Mouse (Mus musculus) midbrain, embryonic 11.5 days (tissue): ENCODE results near the gene St7. TPM values are rescaled to one million over a fixed set of nuclear protein-coding genes. Genes with fewer than 3 reads are reported as not detected.

Source experiments
- ATAC-seq: fragments of 200-750 bp; cut with Nextera tagmentation; 2 replicates; pipeline ENCODE4 v1.8.0; 2017; ENCODE audit warnings: moderate TSS enrichment, moderate library complexity; ENCODE audit not compliant: low FRiP score
- DNase-seq: peaks from one replicate; pipeline ENCODE4 v3.0.0; 2015; ENCODE audit warnings: low spot score; ENCODE audit errors: missing footprints
- H3K27ac ChIP-seq: fragments of 300-500 bp; sonication (generic); 2 replicates; pipeline ENCODE4 v1.5.1; 2014; ENCODE audit warnings: low read depth, low read length
- H3K27me3 ChIP-seq: fragments of 300-500 bp; sonication (generic); 2 replicates; pipeline ENCODE4 v1.6.1; 2014; ENCODE audit warnings: mild to moderate bottlenecking, low read length, moderate library complexity, mixed read lengths; ENCODE audit not compliant: control insufficient read depth, insufficient read depth
- H3K36me3 ChIP-seq: fragments of 300-500 bp; sonication (generic); 2 replicates; pipeline ENCODE4 v1.6.1; 2014; ENCODE audit warnings: mild to moderate bottlenecking, low read length, moderate library complexity, mixed read lengths; ENCODE audit not compliant: control insufficient read depth, insufficient read depth
- H3K4me1 ChIP-seq: fragments of 300-500 bp; sonication (generic); 2 replicates; pipeline ENCODE4 v1.6.1; 2014; ENCODE audit warnings: low read length; ENCODE audit not compliant: control insufficient read depth, insufficient read depth
- H3K4me2 ChIP-seq: fragments of 300-500 bp; sonication (generic); 2 replicates; pipeline ENCODE4 v1.6.1; 2014; ENCODE audit warnings: mild to moderate bottlenecking, moderate library complexity
- H3K4me3 ChIP-seq: fragments of 300-500 bp; sonication (generic); 2 replicates; pipeline ENCODE4 v1.5.1; 2014; ENCODE audit warnings: low read depth, low read length
- H3K9ac ChIP-seq: fragments of 300-500 bp; sonication (generic); 2 replicates; pipeline ENCODE4 v1.6.1; 2014; ENCODE audit warnings: low read length
- H3K9me3 ChIP-seq: fragments of 300-500 bp; sonication (generic); 2 replicates; pipeline ENCODE4 v1.6.1; 2016; ENCODE audit warnings: low read length; ENCODE audit not compliant: control insufficient read depth
- WGBS: fragments of 180-500 bp; shearing (Covaris S2); extraction: QIAGEN DNeasy Blood & Tissue Kit; methylation state at CpG from one replicate; pipeline ENCODE4 v1.1.7; 2014; 5-methylcytosine and 5-hydroxymethylcytosine counted together
- polyA plus RNA-seq: library from polyadenylated mRNA; unstranded; fragments of >200 nt; fragmentation: Nextera tagmentation; extraction: Ambion mirVana; gene quantifications from 2 replicates; pipeline ENCODE4 v1.2.1, GENCODE M21; 2014

Gene St7
- polyA plus RNA-seq, 1 experiment from 2014 or later: 36.6 TPM

DNA sequence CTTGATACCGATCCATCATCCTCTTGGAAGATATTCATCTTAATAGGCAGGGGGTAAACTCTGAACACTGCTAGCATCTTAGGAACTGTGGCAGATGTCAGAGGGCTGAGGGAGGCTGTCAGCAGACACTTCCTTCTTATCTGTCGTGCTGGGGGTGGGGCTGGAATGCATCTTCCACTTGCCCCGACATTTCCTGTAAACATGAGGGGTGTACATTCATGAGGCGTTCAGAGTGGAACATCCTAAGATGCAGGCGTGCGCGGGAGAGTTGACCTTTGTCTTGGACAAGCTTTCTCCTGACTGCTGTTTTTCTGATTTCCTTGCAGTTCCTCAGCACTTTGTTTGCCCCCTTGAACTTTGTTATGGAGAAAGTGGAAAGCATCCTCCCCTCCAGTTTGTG, 249.6 kb downstream of the St7 start:
- H3K9me3 ChIP-seq: no peaks in the 10 kb centered on the region
- no peaks in the 10 kb centered on the region for H3K4me1 ChIP-seq
- peaks cover 2% of the 10 kb centered on the region; the same call in 1 of the 2 replicates for H3K36me3 ChIP-seq
- 73% methylated on average over 7 of the region's 7 CpGs for WGBS
- no peak overlapping the region for H3K9ac ChIP-seq
- no peak overlapping the region for H3K27ac ChIP-seq
- no peak for DNase-seq
- no peak for ATAC-seq
- no peak overlapping the region for H3K4me2 ChIP-seq
- no peak overlapping the region for H3K4me3 ChIP-seq
- no peaks in the 10 kb centered on the region for H3K27me3 ChIP-seq

- H3K9ac ChIP-seq: no peak overlapping the region
- H3K4me3 ChIP-seq: no peak overlapping the region
- no peaks in the 10 kb centered on the region for H3K9me3 ChIP-seq
- peaks cover 2% of the 10 kb centered on the region; the same call in 1 of the 2 replicates for H3K36me3 ChIP-seq
- no peak for ATAC-seq
- H3K4me1 ChIP-seq: no peaks in the 10 kb centered on the region
- WGBS: 85% methylated on average over 9 of the region's 9 CpGs
- DNase-seq: no peak
- H3K4me2 ChIP-seq: no peak overlapping the region
- H3K27ac ChIP-seq: no peak overlapping the region
- H3K27me3 ChIP-seq: no peaks in the 10 kb centered on the region
Observed at GRCm38 (mm10) chr6:17943877-17944617, 251.3 kb downstream of the St7 start.

DNA sequence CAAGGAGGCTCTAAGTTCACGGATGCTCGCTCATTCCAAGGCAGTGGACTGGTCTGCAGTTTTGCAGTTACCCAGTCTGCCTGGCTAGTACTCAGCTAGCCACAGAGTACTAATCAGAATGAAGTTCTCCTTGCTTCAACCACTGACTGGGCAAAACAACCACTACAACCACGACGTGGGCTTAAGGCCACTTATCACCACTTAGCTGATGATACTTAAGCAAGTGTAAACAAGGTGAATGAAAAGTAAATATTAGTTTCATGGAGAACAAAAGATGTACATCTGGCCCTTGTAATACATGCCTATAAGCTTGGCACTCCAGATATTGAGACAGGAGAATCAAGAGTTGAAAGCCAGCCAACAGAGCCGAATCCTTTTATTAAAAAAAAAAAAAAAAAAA, 253.7 kb downstream of the St7 start:
- H3K9me3 ChIP-seq: no peaks in the 10 kb centered on the region
- no peak for ATAC-seq
- DNase-seq: no peak
- H3K9ac ChIP-seq: no peak overlapping the region
- H3K4me1 ChIP-seq: no peaks in the 10 kb centered on the region
- WGBS: 71% methylated on average over 5 of the region's 5 CpGs
- no peaks in the 10 kb centered on the region for H3K27me3 ChIP-seq
- no peak overlapping the region for H3K4me2 ChIP-seq
- H3K36me3 ChIP-seq: no peaks in the 10 kb centered on the region
- H3K27ac ChIP-seq: no peak overlapping the region
- no peak overlapping the region for H3K4me3 ChIP-seq

DNA sequence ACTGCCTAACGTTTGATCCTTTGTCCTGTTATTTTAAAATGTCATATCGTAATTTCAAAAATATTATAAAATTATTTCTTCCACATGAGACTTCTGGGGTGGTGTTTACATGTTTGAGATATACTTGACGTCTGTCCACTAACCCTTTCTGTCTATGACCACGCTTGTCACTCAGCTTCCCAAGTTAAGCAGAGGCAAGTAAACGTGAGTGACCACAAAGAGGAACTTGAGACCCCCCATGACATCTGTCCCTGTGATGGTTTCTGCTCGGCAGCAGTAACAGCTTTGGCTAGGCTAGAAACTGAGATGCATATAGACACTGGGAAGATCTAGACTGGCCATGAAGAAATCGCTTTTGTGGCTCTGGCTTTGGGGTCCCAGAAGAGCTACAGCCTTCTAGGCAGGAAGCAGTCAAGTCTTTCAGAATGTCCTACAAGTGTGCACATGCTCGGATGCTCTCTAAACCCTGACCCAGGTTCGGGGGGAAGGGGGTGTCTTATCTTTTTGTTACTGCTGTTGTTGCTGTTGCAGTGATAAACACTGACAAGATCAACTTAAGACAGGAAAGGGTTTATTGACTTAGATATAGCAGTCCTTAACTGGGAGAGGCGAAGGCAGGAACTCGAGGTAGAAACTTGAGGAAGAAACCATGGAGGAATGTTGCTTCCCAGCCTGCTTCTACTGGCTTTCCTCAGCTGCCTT, 254.5 kb downstream of the St7 start:
- 79% methylated on average over 11 of the region's 11 CpGs for WGBS
- H3K27me3 ChIP-seq: no peaks in the 10 kb centered on the region
- no peaks in the 10 kb centered on the region for H3K4me1 ChIP-seq
- H3K27ac ChIP-seq: no peak overlapping the region
- H3K4me2 ChIP-seq: no peak overlapping the region
- no peaks in the 10 kb centered on the region for H3K36me3 ChIP-seq
- no peak overlapping the region for H3K4me3 ChIP-seq
- ATAC-seq (no peak), DNase-seq (no peak)
- no peak overlapping the region for H3K9ac ChIP-seq
- no peaks in the 10 kb centered on the region for H3K9me3 ChIP-seq

GRCm38 (mm10) chr6:17949103-17949502, 256.4 kb downstream of the St7 start:
- no peak overlapping the region for H3K9ac ChIP-seq
- no peak overlapping the region for H3K27ac ChIP-seq
- H3K4me2 ChIP-seq: no peak overlapping the region
- no peaks in the 10 kb centered on the region for H3K36me3 ChIP-seq
- H3K27me3 ChIP-seq: no peaks in the 10 kb centered on the region
- H3K9me3 ChIP-seq: no peaks in the 10 kb centered on the region
- no peaks in the 10 kb centered on the region for H3K4me1 ChIP-seq
- no peak overlapping the region for H3K4me3 ChIP-seq
- DNase-seq (no peak), ATAC-seq (no peak)
- 89% methylated on average over 5 of the region's 5 CpGs for WGBS

DNA sequence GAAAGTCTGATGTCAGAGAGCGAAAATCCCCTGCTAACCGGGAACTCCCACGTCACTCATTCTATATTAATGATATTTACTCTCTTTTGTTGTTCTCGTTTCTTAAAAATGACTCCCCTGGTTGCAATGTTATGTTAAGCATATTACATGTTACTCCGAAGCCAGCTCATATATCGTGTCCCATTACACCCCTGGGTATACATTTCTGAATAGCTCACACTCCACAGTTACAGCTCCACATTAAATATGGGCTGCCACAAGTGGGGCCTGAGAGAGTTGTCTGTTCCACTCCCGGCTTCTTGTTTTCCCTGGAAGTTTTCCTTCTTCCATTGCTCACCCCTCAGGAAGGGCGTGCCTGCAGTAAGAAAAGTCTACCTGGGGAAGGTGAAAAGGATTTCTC, 259.0 kb downstream of the St7 start:
- Histone ChIP-seq H3K9me3 (no peaks in the 10 kb centered on the region), H3K4me2 (no peak overlapping the region), H3K4me1 (no peaks in the 10 kb centered on the region), H3K36me3 (no peaks in the 10 kb centered on the region), H3K27ac (no peak overlapping the region), H3K4me3 (no peak overlapping the region), H3K9ac (no peak overlapping the region), H3K27me3 (no peaks in the 10 kb centered on the region)
- ATAC-seq: no peak
- 89% methylated on average over 8 of the region's 8 CpGs for whole genome bisulfite sequencing
- DNase-seq: no peak

DNA sequence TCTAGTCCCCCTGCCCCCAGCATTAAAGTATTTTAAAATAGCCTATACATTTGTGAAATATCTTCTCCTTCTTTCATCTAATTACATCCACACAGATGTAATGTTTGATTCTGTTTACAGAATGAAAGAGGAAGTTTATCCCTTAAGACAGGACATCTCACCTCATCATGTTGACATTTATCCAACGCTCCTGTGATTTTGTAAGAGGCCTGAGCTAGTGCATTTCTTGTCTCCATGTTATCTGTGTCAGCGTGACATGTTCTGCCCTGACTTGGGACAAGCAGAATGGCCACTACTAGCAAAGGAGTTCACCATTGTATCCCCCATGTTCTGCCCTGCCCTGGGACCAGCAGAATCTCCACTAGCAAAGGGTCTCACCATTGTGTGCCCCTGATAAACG, 270.7 kb downstream of the St7 start:
- Histone ChIP-seq H3K36me3 (no peaks in the 10 kb centered on the region), H3K4me1 (no peaks in the 10 kb centered on the region), H3K9ac (no peak overlapping the region), H3K9me3 (no peaks in the 10 kb centered on the region), H3K4me3 (no peak overlapping the region), H3K27me3 (no peaks in the 10 kb centered on the region), H3K27ac (no peak overlapping the region), H3K4me2 (no peak overlapping the region)
- no peak for ATAC-seq
- WGBS: 85% methylated on average over 3 of the region's 3 CpGs
- no peak for DNase-seq

GRCm38 (mm10) chr6:17968467-17969144, 275.9 kb downstream of the St7 start:
- no peak overlapping the region for H3K9ac ChIP-seq
- ATAC-seq (peak; percentile 98), DNase-seq (peak; percentile 98)
- no peak overlapping the region for H3K27ac ChIP-seq
- H3K9me3 ChIP-seq: no peaks in the 10 kb centered on the region
- 76% methylated on average over 1 of the region's 1 CpGs for WGBS
- H3K27me3 ChIP-seq: no peaks in the 10 kb centered on the region
- no peaks in the 10 kb centered on the region for H3K36me3 ChIP-seq
- H3K4me3 ChIP-seq: no peak overlapping the region
- H3K4me1 ChIP-seq: no peaks in the 10 kb centered on the region
- no peak overlapping the region for H3K4me2 ChIP-seq

GRCm38 (mm10) chr6:17969815-17970214, 277.1 kb downstream of the St7 start:
- Histone ChIP-seq H3K4me1 (no peaks in the 10 kb centered on the region), H3K27me3 (no peaks in the 10 kb centered on the region), H3K27ac (no peak overlapping the region), H3K9ac (no peak overlapping the region), H3K9me3 (no peaks in the 10 kb centered on the region), H3K36me3 (no peaks in the 10 kb centered on the region), H3K4me2 (no peak overlapping the region), H3K4me3 (no peak overlapping the region)
- WGBS: 78% methylated on average over 1 of the region's 1 CpGs
- ATAC-seq (no peak), DNase-seq (no peak)
